Mouse (Mus musculus) 3134 (cell line): ENCODE measurements at regions not wholly inside any gene's neighbourhood (a gene's known extent, or its start where the extent isn't known, plus 50 kb on each side); places are given as distances from the start of the nearest gene placed in this dataset.

Source experiments
- DNase-seq: peaks from one replicate; pipeline ENCODE4 v3.0.0-alpha.2; 2011; ENCODE audit warnings: low spot score; ENCODE audit not compliant: insufficient read length; ENCODE audit errors: extremely low read depth

DNA sequence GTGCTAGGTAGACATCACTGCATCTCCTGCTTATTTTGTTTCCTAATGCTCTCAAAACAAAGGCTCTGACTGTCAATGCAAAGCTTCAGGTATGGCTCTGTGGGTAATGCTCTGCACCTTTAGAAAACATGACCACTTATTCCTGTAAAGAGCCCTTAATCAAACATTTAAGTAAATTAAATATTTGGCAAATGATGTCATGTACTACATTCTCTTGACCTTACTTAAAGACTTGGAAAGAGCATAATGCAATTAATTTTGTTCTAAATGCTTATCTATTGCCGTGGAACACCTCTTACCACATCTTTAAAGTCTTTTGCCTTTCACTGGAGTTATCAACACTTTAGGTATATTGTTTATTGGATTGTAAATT lies 70.1 kb upstream of the Palmd start:
- DNase-seq = no peak

DNA sequence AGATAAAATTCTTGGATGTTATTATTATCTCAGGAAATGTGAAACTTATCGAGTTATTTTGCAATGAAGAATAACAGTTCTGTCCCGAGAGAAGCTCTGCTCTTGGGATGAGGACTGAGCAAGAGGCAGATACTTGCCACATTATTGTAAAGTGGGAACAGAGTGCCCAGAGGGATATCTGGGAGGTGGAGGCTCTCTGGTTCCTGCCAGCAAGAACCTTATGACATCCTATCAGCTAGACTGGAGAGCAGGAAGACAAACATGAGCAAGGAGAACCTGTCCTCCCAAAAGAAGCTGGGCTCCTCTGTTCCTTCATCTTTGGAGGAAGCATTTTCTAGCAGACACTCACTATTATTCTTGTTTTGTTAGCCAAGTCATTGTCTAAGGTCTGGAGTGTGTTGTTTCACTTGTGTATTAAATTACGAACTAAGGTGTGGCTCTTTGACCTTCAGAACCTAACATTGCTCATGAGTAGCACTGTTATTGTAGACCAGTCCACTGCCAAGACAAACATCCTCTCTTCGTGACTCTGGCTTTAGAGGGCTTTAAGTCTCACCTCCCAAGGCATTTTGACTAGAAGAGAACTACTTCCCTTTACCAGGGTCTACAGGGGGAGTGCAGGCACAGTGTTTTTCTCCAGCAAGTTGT lies 69.6 kb upstream of the Palmd start:
- no peak for DNase-seq
